Mouse (Mus musculus) midbrain, embryonic 11.5 days (tissue): ENCODE results near the gene Gm6880. TPM values are rescaled to one million over a fixed set of nuclear protein-coding genes. Genes with fewer than 3 reads are reported as not detected.
"Not testable (repeated sequence)": the region's sequence is repeated elsewhere in the genome, so short reads cannot be mapped to it uniquely, and the experiment has no call there.

ENCODE experiments used
- ATAC-seq: fragments of 200-750 bp; cut with Nextera tagmentation; 2 replicates; pipeline ENCODE4 v1.8.0; 2017; ENCODE audit warnings: moderate TSS enrichment, moderate library complexity; ENCODE audit not compliant: low FRiP score
- DNase-seq: peaks from one replicate; pipeline ENCODE4 v3.0.0; 2015; ENCODE audit warnings: low spot score; ENCODE audit errors: missing footprints
- H3K27ac ChIP-seq: fragments of 300-500 bp; sonication (generic); 2 replicates; pipeline ENCODE4 v1.5.1; 2014; ENCODE audit warnings: low read depth, low read length
- H3K27me3 ChIP-seq: fragments of 300-500 bp; sonication (generic); 2 replicates; pipeline ENCODE4 v1.6.1; 2014; ENCODE audit warnings: mild to moderate bottlenecking, low read length, moderate library complexity, mixed read lengths; ENCODE audit not compliant: control insufficient read depth, insufficient read depth
- H3K36me3 ChIP-seq: fragments of 300-500 bp; sonication (generic); 2 replicates; pipeline ENCODE4 v1.6.1; 2014; ENCODE audit warnings: mild to moderate bottlenecking, low read length, moderate library complexity, mixed read lengths; ENCODE audit not compliant: control insufficient read depth, insufficient read depth
- H3K4me1 ChIP-seq: fragments of 300-500 bp; sonication (generic); 2 replicates; pipeline ENCODE4 v1.6.1; 2014; ENCODE audit warnings: low read length; ENCODE audit not compliant: control insufficient read depth, insufficient read depth
- H3K4me2 ChIP-seq: fragments of 300-500 bp; sonication (generic); 2 replicates; pipeline ENCODE4 v1.6.1; 2014; ENCODE audit warnings: mild to moderate bottlenecking, moderate library complexity
- H3K4me3 ChIP-seq: fragments of 300-500 bp; sonication (generic); 2 replicates; pipeline ENCODE4 v1.5.1; 2014; ENCODE audit warnings: low read depth, low read length
- H3K9ac ChIP-seq: fragments of 300-500 bp; sonication (generic); 2 replicates; pipeline ENCODE4 v1.6.1; 2014; ENCODE audit warnings: low read length
- H3K9me3 ChIP-seq: fragments of 300-500 bp; sonication (generic); 2 replicates; pipeline ENCODE4 v1.6.1; 2016; ENCODE audit warnings: low read length; ENCODE audit not compliant: control insufficient read depth
- WGBS: fragments of 180-500 bp; shearing (Covaris S2); extraction: QIAGEN DNeasy Blood & Tissue Kit; methylation state at CpG from one replicate; pipeline ENCODE4 v1.1.7; 2014; 5-methylcytosine and 5-hydroxymethylcytosine counted together
- polyA plus RNA-seq: library from polyadenylated mRNA; unstranded; fragments of >200 nt; fragmentation: Nextera tagmentation; extraction: Ambion mirVana; gene quantifications from 2 replicates; pipeline ENCODE4 v1.2.1, GENCODE M21; 2014

The Gm6880 gene
- polyA plus RNA-seq = 0.61 TPM in 1 of 2 replicates, not detected in the other

- not testable (repeated sequence) for ATAC-seq, H3K9ac ChIP-seq, H3K4me2 ChIP-seq, H3K9me3 ChIP-seq, H3K4me3 ChIP-seq, H3K4me1 ChIP-seq, H3K27me3 ChIP-seq, DNase-seq, H3K36me3 ChIP-seq, H3K27ac ChIP-seq
- 74% methylated on average over 12 of the region's 14 CpGs for WGBS
These were observed at the start of gene Gm6880 for GRCm38 (mm10) chrX:74481349-74481885. Gene Gm6880 (minus strand): TSS chrX:74481399.

DNA sequence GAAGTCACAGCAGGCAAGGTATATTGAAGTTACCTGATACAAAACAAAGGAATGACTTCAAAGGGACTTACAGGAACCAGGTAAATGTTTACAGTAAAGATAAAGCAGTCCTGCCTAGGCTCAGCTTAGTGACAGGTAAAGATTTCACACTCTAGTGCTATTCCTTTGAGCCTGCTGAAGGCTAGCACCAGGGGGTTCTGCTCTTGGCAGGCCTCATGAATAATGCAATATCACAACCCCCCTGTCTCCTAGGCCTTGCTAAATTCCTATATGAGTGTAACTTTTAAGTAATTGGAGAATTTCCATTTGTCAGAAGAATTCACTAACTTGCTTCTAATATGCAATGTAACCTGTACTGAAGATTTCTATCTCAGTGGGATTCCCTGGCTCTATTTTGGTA lies 36.3 kb upstream of the Gm6880 start:
- not testable (repeated sequence) for ATAC-seq, H3K4me2 ChIP-seq, H3K27ac ChIP-seq, H3K27me3 ChIP-seq, H3K4me3 ChIP-seq, H3K4me1 ChIP-seq, H3K36me3 ChIP-seq, H3K9ac ChIP-seq, H3K9me3 ChIP-seq
- DNase-seq = peak; percentile 84

GRCm38 (mm10) chrX:74497131-74497530 lies 15.9 kb upstream of the Gm6880 start:
- H3K4me2 ChIP-seq = no peak overlapping the region
- no peaks in the 10 kb centered on the region for H3K4me1 ChIP-seq
- 63% methylated on average over 1 of the region's 1 CpGs for WGBS
- H3K36me3 ChIP-seq = no peaks in the 10 kb centered on the region
- H3K27me3 ChIP-seq = no peaks in the 10 kb centered on the region
- ATAC-seq (no peak), DNase-seq (no peak)
- H3K27ac ChIP-seq = no peak overlapping the region
- no peak overlapping the region for H3K9ac ChIP-seq
- no peaks in the 10 kb centered on the region for H3K9me3 ChIP-seq
- no peak overlapping the region for H3K4me3 ChIP-seq

- Histone ChIP-seq H3K27ac (no peak overlapping the region), H3K4me2 (no peak overlapping the region), H3K9me3 (no peaks in the 10 kb centered on the region), H3K27me3 (no peaks in the 10 kb centered on the region), H3K36me3 (no peaks in the 10 kb centered on the region), H3K4me3 (no peak overlapping the region), H3K9ac (no peak overlapping the region), H3K4me1 (no peaks in the 10 kb centered on the region)
- DNase-seq = peak; percentile 87
- WGBS = 13% methylated on average over 4 of the region's 4 CpGs
- ATAC-seq = 0 out of 2 replicates have a peak, but pooled peaks have one; percentile 44
These were observed 28.4 kb downstream of the Gm6880 start for GRCm38 (mm10) chrX:74452773-74453172.

GRCm38 (mm10) chrX:74451157-74451912 lies 29.9 kb downstream of the Gm6880 start:
- no peak for DNase-seq
- Histone ChIP-seq H3K9me3 (no peaks in the 10 kb centered on the region), H3K27me3 (no peaks in the 10 kb centered on the region), H3K27ac (no peak overlapping the region), H3K4me1 (no peaks in the 10 kb centered on the region), H3K36me3 (no peaks in the 10 kb centered on the region), H3K4me3 (no peak overlapping the region), H3K9ac (no peak overlapping the region), H3K4me2 (no peak overlapping the region)
- ATAC-seq = no peak
- WGBS = 82% methylated on average over 4 of the region's 4 CpGs

Other genes with a start within 250 kb of the Gm6880 start
- gene Flna, start 231.6 kb downstream of the Gm6880 start, polyA plus RNA-seq = 178 and 185 TPM in 2 replicates
- 24.3 and 25.2 TPM in 2 replicates for gene Emd, start 226.7 kb downstream of the Gm6880 start, polyA plus RNA-seq
- 661 and 713 TPM in 2 replicates for gene Rpl10, start 210.6 kb downstream of the Gm6880 start, polyA plus RNA-seq
- 57.9 and 60.9 TPM in 2 replicates for gene Taz, start 199.5 kb downstream of the Gm6880 start, polyA plus RNA-seq
- gene Dnase1l1, start 199.1 kb downstream of the Gm6880 start, polyA plus RNA-seq = 4.3 and 4.4 TPM in 2 replicates
- 101 and 106 TPM in 2 replicates for gene Atp6ap1, start 184.3 kb downstream of the Gm6880 start, polyA plus RNA-seq
- gene Gdi1, start 176.4 kb downstream of the Gm6880 start, polyA plus RNA-seq = 430 and 451 TPM in 2 replicates
- 58.1 and 59.2 TPM in 2 replicates for gene Fam50a, start 168.4 kb downstream of the Gm6880 start, polyA plus RNA-seq
- 13.7 and 19.8 TPM in 2 replicates for gene Plxna3, start 152.3 kb downstream of the Gm6880 start, polyA plus RNA-seq
- gene Lage3, start 127.8 kb downstream of the Gm6880 start, polyA plus RNA-seq = 110 and 118 TPM in 2 replicates
- gene Ubl4a, start 108.2 kb downstream of the Gm6880 start, polyA plus RNA-seq = 74.3 and 76.5 TPM in 2 replicates
- 8.5 and 9.0 TPM in 2 replicates for gene Slc10a3, start 108.0 kb downstream of the Gm6880 start, polyA plus RNA-seq
- 26.2 and 27.3 TPM in 2 replicates for gene Fam3a, start 88.1 kb downstream of the Gm6880 start, polyA plus RNA-seq
- gene Ikbkg, start 88.1 kb downstream of the Gm6880 start, polyA plus RNA-seq = 22.8 and 24.8 TPM in 2 replicates
- gene G6pdx, start 52.2 kb downstream of the Gm6880 start, polyA plus RNA-seq = 56.2 and 56.4 TPM in 2 replicates
- not detected in 2 replicates for gene Olfr1326-ps1, start 93.5 kb upstream of the Gm6880 start, polyA plus RNA-seq
- not detected in 2 replicates for gene Olfr1325, start 111.3 kb upstream of the Gm6880 start, polyA plus RNA-seq
- gene Gm5640, start 164.2 kb upstream of the Gm6880 start, polyA plus RNA-seq = not detected in 2 replicates